Mouse (Mus musculus) right cerebral cortex, adult 18-20 months (tissue): ENCODE results near the gene Recql5.

Experiments
- DNase-seq: peaks from one replicate; pipeline ENCODE4 v3.0.0; 2022; ENCODE audit warnings: mixed read lengths

Recql5 gene

GRCm38 (mm10) chr11:115933108-115933746 lies at the start of gene Recql5, which contains the start of gene Sap30bp:
Recql5 (minus strand) TSS chr11:115933477.
Sap30bp (plus strand) TSS chr11:115933282.
- DNase-seq: peak; percentile 98

GRCm38 (mm10) chr11:115982472-115982871 lies 49.2 kb upstream of the Recql5 start:
- no peak for DNase-seq

GRCm38 (mm10) chr11:115975544-115975943 lies 42.3 kb upstream of the Recql5 start:
- DNase-seq: no peak

GRCm38 (mm10) chr11:115975083-115975420 lies 41.8 kb upstream of the Recql5 start:
- no peak for DNase-seq

GRCm38 (mm10) chr11:115974309-115975082 lies 41.2 kb upstream of the Recql5 start, which contains the start of gene Itgb4:
Itgb4 (plus strand) TSS chr11:115974709.
- DNase-seq: no peak

GRCm38 (mm10) chr11:115971016-115971415 lies 37.7 kb upstream of the Recql5 start:
- DNase-seq: no peak

- no peak for DNase-seq
These were observed 36.9 kb upstream of the Recql5 start for GRCm38 (mm10) chr11:115970006-115970673.

GRCm38 (mm10) chr11:115968731-115969405 lies 35.6 kb upstream of the Recql5 start:
- no peak for DNase-seq

- DNase-seq: no peak
These were observed 31.8 kb upstream of the Recql5 start for GRCm38 (mm10) chr11:115964977-115965604.

- DNase-seq: no peak
These were observed 29.6 kb upstream of the Recql5 start for GRCm38 (mm10) chr11:115962651-115963412.

GRCm38 (mm10) chr11:115959018-115959417 lies 25.7 kb upstream of the Recql5 start:
- no peak for DNase-seq

- DNase-seq: no peak
These were observed 24.7 kb upstream of the Recql5 start for GRCm38 (mm10) chr11:115957971-115958370.

GRCm38 (mm10) chr11:115956453-115956852 lies 23.2 kb upstream of the Recql5 start:
- no peak for DNase-seq

GRCm38 (mm10) chr11:115955195-115955858 lies 22.1 kb upstream of the Recql5 start:
- no peak for DNase-seq

GRCm38 (mm10) chr11:115954712-115955111 lies 21.4 kb upstream of the Recql5 start:
- DNase-seq: no peak

- DNase-seq: no peak
These were observed 17.4 kb upstream of the Recql5 start for GRCm38 (mm10) chr11:115950719-115951118.

GRCm38 (mm10) chr11:115948316-115948715 lies 15.0 kb upstream of the Recql5 start:
- DNase-seq: no peak

- DNase-seq: no peak
These were observed 13.0 kb upstream of the Recql5 start for GRCm38 (mm10) chr11:115946221-115946828.

GRCm38 (mm10) chr11:115945247-115945646 lies 12.0 kb upstream of the Recql5 start:
- DNase-seq: no peak

- no peak for DNase-seq
These were observed 8.7 kb upstream of the Recql5 start for GRCm38 (mm10) chr11:115941980-115942379.
